Mouse (Mus musculus) gastrocnemius, postnatal 25 days (tissue): ENCODE measurements at regions not wholly inside any gene's neighbourhood (a gene's known extent, or its start where the extent isn't known, plus 50 kb on each side); places are given as distances from the start of the nearest gene placed in this dataset.

Experiments
- DNase-seq: peaks from one replicate; pipeline ENCODE4 v3.0.0; 2022

GRCm38 (mm10) chr12:77780885-77781698 lies 412.9 kb upstream of the Gm6657 start:
- peak; percentile 71 for DNase-seq

- no peak for DNase-seq
Observed at GRCm38 (mm10) chr12:77783909-77784308, 410.1 kb upstream of the Gm6657 start.

- no peak for DNase-seq
Observed at GRCm38 (mm10) chr12:77785647-77786046, 408.4 kb upstream of the Gm6657 start.

GRCm38 (mm10) chr12:77786678-77787077 lies 407.4 kb upstream of the Gm6657 start:
- DNase-seq: no peak

GRCm38 (mm10) chr12:77788273-77788672 lies 405.8 kb upstream of the Gm6657 start:
- DNase-seq: no peak

- DNase-seq: no peak
Observed at GRCm38 (mm10) chr12:77789427-77789826, 404.6 kb upstream of the Gm6657 start.

GRCm38 (mm10) chr12:77789871-77790270 lies 404.2 kb upstream of the Gm6657 start:
- DNase-seq: no peak

- peak; percentile 14 for DNase-seq
Observed at GRCm38 (mm10) chr12:77790891-77791672, 403.0 kb upstream of the Gm6657 start.

GRCm38 (mm10) chr12:77798516-77798915 lies 395.5 kb upstream of the Gm6657 start:
- no peak for DNase-seq

- DNase-seq: no peak
Observed at GRCm38 (mm10) chr12:77799134-77799770, 394.8 kb upstream of the Gm6657 start.

GRCm38 (mm10) chr12:77807674-77808073 lies 386.4 kb upstream of the Gm6657 start:
- no peak for DNase-seq

GRCm38 (mm10) chr12:77811276-77811675 lies 382.8 kb upstream of the Gm6657 start:
- no peak for DNase-seq

- no peak for DNase-seq
Observed at GRCm38 (mm10) chr12:77819456-77819855, 374.6 kb upstream of the Gm6657 start.

- peak; percentile 52 for DNase-seq
Observed at GRCm38 (mm10) chr12:77823381-77824030, 370.5 kb upstream of the Gm6657 start.

GRCm38 (mm10) chr12:77833411-77834169 lies 360.5 kb upstream of the Gm6657 start:
- DNase-seq: no peak

- DNase-seq: no peak
Observed at GRCm38 (mm10) chr12:77834891-77835290, 359.2 kb upstream of the Gm6657 start.

- no peak for DNase-seq
Observed at GRCm38 (mm10) chr12:77836231-77836630, 357.8 kb upstream of the Gm6657 start.

GRCm38 (mm10) chr12:77841844-77842415 lies 352.1 kb upstream of the Gm6657 start:
- no peak for DNase-seq

GRCm38 (mm10) chr12:77852595-77853577 lies 341.2 kb upstream of the Gm6657 start:
- DNase-seq: no peak
